Mouse (Mus musculus): ENCODE results near the gene Lrrc59. TPM values are rescaled to one million over a fixed set of nuclear protein-coding genes. Genes with fewer than 3 reads are reported as not detected.
"Not testable (repeated sequence)": the region's sequence is repeated elsewhere in the genome, so short reads cannot be mapped to it uniquely, and the experiment has no call there.

Gene Lrrc59
- polyA plus RNA-seq, 1 experiment from 2014 or later, result 164 TPM

DNA sequence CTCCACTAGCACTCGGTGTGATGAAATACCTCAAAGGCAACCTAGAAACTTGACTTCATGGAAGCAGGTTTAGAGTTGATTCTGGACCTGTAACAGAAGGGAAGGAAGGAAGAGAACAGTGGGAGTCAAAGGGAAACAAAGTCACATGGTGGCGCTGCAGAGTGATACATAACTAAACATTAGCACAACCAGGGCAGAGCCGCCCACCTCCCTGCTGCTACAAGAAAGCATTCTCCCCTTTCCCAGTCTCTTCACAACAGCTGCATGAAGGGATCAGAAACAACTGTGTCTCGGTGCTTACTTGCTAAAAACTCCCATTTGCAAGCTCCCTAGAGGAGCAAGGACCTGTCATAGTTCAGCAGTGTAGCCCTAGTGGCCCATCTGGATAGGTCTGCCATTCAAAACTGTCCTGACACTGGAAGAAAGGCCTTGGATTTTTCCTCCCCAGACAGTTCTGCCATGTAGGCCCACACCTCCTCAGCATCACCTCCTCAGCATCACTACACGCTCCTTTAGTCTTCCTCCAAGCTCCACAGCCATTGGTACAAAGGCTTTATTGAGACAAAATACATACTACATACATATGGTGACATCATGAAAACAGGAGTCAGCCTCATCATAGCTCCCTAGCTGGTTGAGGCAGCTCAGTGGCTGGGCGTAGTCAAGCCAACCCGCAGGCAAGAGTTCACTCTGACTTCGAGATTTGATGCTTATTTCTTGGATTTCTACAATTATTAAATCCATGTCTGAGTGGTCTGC lies 15.1 kb downstream of the Lrrc59 start:
- Histone ChIP-seq H3K27ac (replicated peaks) (no peak overlapping the region), H3K9me3 (no peaks in the 10 kb centered on the region), H3K36me3 (peaks cover 63% of the 10 kb centered on the region), H3K9ac (no peak overlapping the region), H3K4me2 (no peak overlapping the region), H3K4me1 (replicated peaks) (no peaks in the 10 kb centered on the region), H3K27me3 (no peaks in the 10 kb centered on the region), H3K4me3 (no peak overlapping the region)
- WGBS, result 87% methylated on average over 8 of the region's 8 CpGs
- ATAC-seq (ENCODE audit: low FRiP score, low read depth), result no peak

- Histone ChIP-seq H3K4me3 (no peak overlapping the region), H3K27ac (replicated peaks) (no peak overlapping the region), H3K4me1 (replicated peaks) (no peaks in the 10 kb centered on the region), H3K36me3 (peaks cover 46% of the 10 kb centered on the region), H3K27me3 (no peaks in the 10 kb centered on the region), H3K9ac (no peak overlapping the region), H3K9me3 (no peaks in the 10 kb centered on the region), H3K4me2 (no peak overlapping the region)
- 98% methylated on average over 4 of the region's 4 CpGs for WGBS
- ATAC-seq (ENCODE audit: low FRiP score, low read depth), result no peak
These were observed 16.9 kb downstream of the Lrrc59 start for GRCm38 (mm10) chr11:94646457-94646856.

DNA sequence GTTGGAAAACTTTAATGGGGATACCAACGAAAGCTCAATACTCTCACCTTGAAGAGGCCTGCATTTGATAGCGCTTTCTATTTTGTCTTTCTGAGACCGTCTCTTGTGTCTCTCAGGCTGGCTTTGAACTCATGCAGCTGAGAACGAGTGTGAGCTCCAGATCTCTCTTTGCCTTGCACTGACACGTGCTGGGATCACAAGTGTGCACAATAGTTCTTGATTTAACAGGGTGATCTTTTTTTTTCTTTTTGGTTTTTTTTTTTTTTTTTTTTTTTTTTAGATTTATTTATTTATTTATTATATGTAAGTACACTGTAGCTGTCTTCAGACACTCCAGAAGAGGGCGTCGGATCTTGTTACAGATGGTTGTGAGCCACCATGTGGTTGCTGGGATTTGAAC lies 21.7 kb downstream of the Lrrc59 start:
- H3K4me1 ChIP-seq (replicated peaks), result peaks cover 18% of the 10 kb centered on the region
- H3K4me2 ChIP-seq; H3K36me3 ChIP-seq; ATAC-seq (ENCODE audit: low FRiP score, low read depth); H3K4me3 ChIP-seq; H3K27me3 ChIP-seq; H3K9me3 ChIP-seq; H3K9ac ChIP-seq; H3K27ac ChIP-seq (replicated peaks): not testable (repeated sequence)
- WGBS, result 96% methylated on average over 5 of the region's 7 CpGs

GRCm38 (mm10) chr11:94652973-94653372 lies 23.4 kb downstream of the Lrrc59 start:
- Histone ChIP-seq H3K4me1 (replicated peaks) (peaks cover 18% of the 10 kb centered on the region), H3K27me3 (no peaks in the 10 kb centered on the region), H3K27ac (replicated peaks) (no peak overlapping the region), H3K9me3 (no peaks in the 10 kb centered on the region), H3K4me3 (peak overlapping the region; percentile 86), H3K4me2 (peak overlapping the region; percentile 80), H3K36me3 (peaks cover 4% of the 10 kb centered on the region; the same call in 1 of the 2 replicates), H3K9ac (no peak overlapping the region)
- ATAC-seq (ENCODE audit: low FRiP score, low read depth), result no peak
- 50% methylated on average over 8 of the region's 8 CpGs for WGBS

DNA sequence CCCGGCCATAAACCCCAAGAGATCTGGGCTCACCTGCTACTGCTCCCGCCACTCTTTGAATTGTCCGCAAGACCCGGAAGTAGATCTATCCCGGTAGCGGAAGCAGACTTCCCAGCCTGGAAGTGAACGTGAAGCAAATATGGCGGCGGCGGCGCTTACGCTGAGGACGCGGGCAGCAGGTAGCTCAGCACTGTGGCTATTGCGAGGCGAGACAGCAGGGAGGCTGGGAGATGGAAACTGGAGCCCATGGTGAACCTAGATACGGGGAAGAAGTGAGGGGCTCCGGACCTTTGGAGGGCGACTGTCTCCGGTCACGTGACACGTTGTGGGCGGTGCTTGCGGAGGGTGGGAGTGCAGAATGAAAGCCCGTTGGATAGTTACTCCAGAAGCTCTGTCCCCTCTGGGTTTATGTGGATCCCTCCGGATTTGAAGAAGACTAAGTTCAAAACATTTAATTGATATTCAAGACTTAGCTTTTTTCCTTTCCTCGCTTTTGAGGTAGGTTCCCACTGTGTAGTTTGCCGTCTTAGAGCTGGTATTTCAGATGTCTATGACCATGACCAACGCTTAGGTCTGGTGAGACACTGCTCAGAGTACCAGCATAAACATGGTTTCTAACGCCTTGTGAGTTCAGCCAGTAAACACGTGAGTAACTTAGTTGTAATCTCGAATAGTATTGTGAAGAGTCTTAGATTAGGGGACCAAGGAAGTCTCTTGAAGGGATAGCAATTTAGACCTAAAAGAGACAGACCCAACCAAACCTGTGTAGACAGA lies 24.3 kb downstream of the Lrrc59 start, which contains the start of the genes Mrpl27 and Eme1:
Gene Mrpl27, plus strand, starts transcription at position 105 of the 774 bp plus-strand sequence.
Gene Eme1, minus strand, starts transcription at position 302 of the 774 bp plus-strand sequence.
- Histone ChIP-seq H3K4me3 (peak within 1 kb of the TSS; percentile 86), H3K4me1 (replicated peaks) (peaks cover 18% of the 10 kb centered on the region), H3K9me3 (no peaks in the 10 kb centered on the region), H3K4me2 (peak within 1 kb of the TSS; percentile 80), H3K36me3 (peaks cover 4% of the 10 kb centered on the region; the same call in 1 of the 2 replicates), H3K9ac (peak within 1 kb of the TSS; percentile 74), H3K27me3 (no peaks in the 10 kb centered on the region), H3K27ac (replicated peaks) (peak within 1 kb of the TSS; percentile 99)
- WGBS, result under 1% methylated on average over 32 of the region's 32 CpGs
- ATAC-seq (ENCODE audit: low FRiP score, low read depth), result peak; percentile 94

DNA sequence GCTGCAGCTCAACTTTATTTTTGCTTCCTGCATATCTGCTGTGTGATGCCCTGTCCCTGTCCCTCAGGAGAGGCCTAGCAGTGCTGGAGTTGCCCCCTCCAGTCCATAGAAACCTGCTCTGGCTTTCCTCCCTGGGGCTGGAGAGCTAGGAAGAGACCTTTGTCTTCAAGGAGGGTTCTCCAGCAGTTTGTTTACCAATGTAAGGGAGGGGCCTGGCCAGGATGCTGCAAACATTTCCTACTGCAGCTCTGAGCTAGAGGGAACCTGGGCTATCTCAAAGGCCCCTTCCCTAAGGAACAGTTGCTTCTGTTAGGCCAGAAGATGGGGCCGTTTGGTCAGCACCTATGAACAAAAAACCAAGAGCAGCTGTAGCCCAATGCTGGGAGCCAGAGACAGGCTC lies 31.8 kb downstream of the Lrrc59 start:
- no peak for ATAC-seq (ENCODE audit: low FRiP score, low read depth)
- WGBS, result 58% methylated on average over 1 of the region's 1 CpGs
- H3K4me1 ChIP-seq (replicated peaks), result no peaks in the 10 kb centered on the region

GRCm38 (mm10) chr11:94665281-94665680 lies 35.7 kb downstream of the Lrrc59 start:
- peaks cover 59% of the 10 kb centered on the region for H3K36me3 ChIP-seq
- ATAC-seq (ENCODE audit: low FRiP score, low read depth), result no peak
- no peaks in the 10 kb centered on the region for H3K4me1 ChIP-seq (replicated peaks)
- no peaks in the 10 kb centered on the region for H3K9me3 ChIP-seq
- no peak overlapping the region for H3K4me3 ChIP-seq
- H3K4me2 ChIP-seq, result no peak overlapping the region
- WGBS, result 94% methylated on average over 6 of the region's 6 CpGs
- H3K27me3 ChIP-seq, result no peaks in the 10 kb centered on the region
- no peak overlapping the region for H3K9ac ChIP-seq
- no peak overlapping the region for H3K27ac ChIP-seq (replicated peaks)

More for the DNA sequence above, 31.8 kb downstream of the Lrrc59 start:
- Histone ChIP-seq H3K9ac (no peak overlapping the region), H3K27ac (replicated peaks) (no peak overlapping the region), H3K36me3 (peaks cover 28% of the 10 kb centered on the region; the same call in 1 of the 2 replicates), H3K4me3 (no peak overlapping the region), H3K4me2 (no peak overlapping the region), H3K9me3 (no peaks in the 10 kb centered on the region), H3K27me3 (no peaks in the 10 kb centered on the region)

DNA sequence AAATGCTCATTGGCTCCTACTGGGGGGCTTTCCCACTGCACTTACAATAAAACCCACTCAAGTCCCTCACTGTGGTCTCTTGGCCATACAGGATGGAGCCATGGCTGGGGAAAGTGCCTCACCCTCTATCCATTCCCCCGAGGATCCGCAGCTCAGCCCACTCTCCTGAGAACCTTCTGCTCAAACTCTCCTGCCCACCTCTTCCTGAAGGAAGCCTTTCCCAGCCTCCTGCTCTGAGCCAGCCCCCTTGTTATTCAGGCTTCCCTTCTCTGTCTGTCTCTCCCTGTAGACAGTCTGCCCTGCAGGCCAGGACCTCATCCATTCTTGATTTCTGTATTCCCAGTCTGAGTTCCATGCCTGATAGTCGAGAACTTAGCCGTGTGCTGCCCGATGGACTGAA lies 45.4 kb downstream of the Lrrc59 start:
- WGBS, result 83% methylated on average over 5 of the region's 5 CpGs
- no peaks in the 10 kb centered on the region for H3K27me3 ChIP-seq
- H3K9me3 ChIP-seq, result no peaks in the 10 kb centered on the region
- no peak overlapping the region for H3K27ac ChIP-seq (replicated peaks)
- ATAC-seq (ENCODE audit: low FRiP score, low read depth), result no peak
- no peak overlapping the region for H3K4me2 ChIP-seq
- no peak overlapping the region for H3K9ac ChIP-seq
- peaks cover 3% of the 10 kb centered on the region; the same call in 1 of the 2 replicates for H3K36me3 ChIP-seq
- peaks cover 32% of the 10 kb centered on the region for H3K4me1 ChIP-seq (replicated peaks)
- no peak overlapping the region for H3K4me3 ChIP-seq

- no peak overlapping the region for H3K27ac ChIP-seq (replicated peaks)
- peaks cover 32% of the 10 kb centered on the region for H3K4me1 ChIP-seq (replicated peaks)
- no peak for ATAC-seq (ENCODE audit: low FRiP score, low read depth)
- H3K4me3 ChIP-seq, result peak overlapping the region; percentile 91; the same call in 1 of the 2 replicates
- H3K9ac ChIP-seq, result no peak overlapping the region
- WGBS, result 70% methylated on average over 5 of the region's 5 CpGs
- H3K9me3 ChIP-seq, result no peaks in the 10 kb centered on the region
- peak overlapping the region; percentile 71 for H3K4me2 ChIP-seq
- H3K27me3 ChIP-seq, result no peaks in the 10 kb centered on the region
- H3K36me3 ChIP-seq, result no peaks in the 10 kb centered on the region
These were observed 45.9 kb downstream of the Lrrc59 start for GRCm38 (mm10) chr11:94675446-94675845.

- WGBS, result 49% methylated on average over 4 of the region's 4 CpGs
- Histone ChIP-seq H3K9me3 (no peaks in the 10 kb centered on the region), H3K4me3 (peak overlapping the region; percentile 91), H3K4me1 (replicated peaks) (peaks cover 32% of the 10 kb centered on the region), H3K9ac (peak overlapping the region; percentile 88), H3K36me3 (no peaks in the 10 kb centered on the region), H3K27ac (replicated peaks) (no peak overlapping the region), H3K4me2 (peak overlapping the region; percentile 71), H3K27me3 (no peaks in the 10 kb centered on the region)
- no peak for ATAC-seq (ENCODE audit: low FRiP score, low read depth)
These were observed 46.7 kb downstream of the Lrrc59 start for GRCm38 (mm10) chr11:94676308-94676707.

GRCm38 (mm10) chr11:94676754-94677606 lies 47.4 kb downstream of the Lrrc59 start, which contains the start of gene Xylt2:
Gene Xylt2 (minus strand): TSS chr11:94677515.
- 1% methylated on average over 76 of the region's 82 CpGs for WGBS

More at GRCm38 (mm10) chr11:94676754-94677606, 47.4 kb downstream of the Lrrc59 start, which contains the start of gene Xylt2:
- Histone ChIP-seq H3K4me2 (peak within 1 kb of the TSS; percentile 71), H3K36me3 (no peaks in the 10 kb centered on the region), H3K4me3 (peak within 1 kb of the TSS; percentile 91), H3K27ac (replicated peaks) (peak within 1 kb of the TSS; percentile 95), H3K9ac (peak within 1 kb of the TSS; percentile 88), H3K4me1 (replicated peaks) (peaks cover 32% of the 10 kb centered on the region), H3K9me3 (no peaks in the 10 kb centered on the region), H3K27me3 (no peaks in the 10 kb centered on the region)
- ATAC-seq (ENCODE audit: low FRiP score, low read depth), result peak; percentile 96

Data from hindbrain, embryonic 15.5 days (tissue).